Mouse (Mus musculus) limb, embryonic 15.5 days (tissue): Measurements from ENCODE around the gene Ptgr2. TPM values are rescaled to one million over a fixed set of nuclear protein-coding genes. Genes with fewer than 3 reads are reported as not detected.

Experiments used
- ATAC-seq: fragments of 200-750 bp; cut with Nextera tagmentation; 2 replicates; pipeline ENCODE4 v1.8.0; 2017; ENCODE audit warnings: low read depth, moderate TSS enrichment; ENCODE audit not compliant: insufficient number of reproducible peaks, low FRiP score, low TSS enrichment
- H3K27ac ChIP-seq: fragments of 300-500 bp; sonication (generic); 2 replicates; pipeline ENCODE4 v1.5.1; 2015; ENCODE audit warnings: moderate library complexity, mild to moderate bottlenecking, inconsistent platforms
- H3K27me3 ChIP-seq: fragments of 300-500 bp; sonication (generic); 2 replicates; pipeline ENCODE4 v1.6.1; 2015; ENCODE audit warnings: inconsistent platforms
- H3K36me3 ChIP-seq: fragments of 300-500 bp; sonication (generic); 2 replicates; pipeline ENCODE4 v1.6.1; 2015; ENCODE audit warnings: inconsistent platforms
- H3K4me1 ChIP-seq: fragments of 300-500 bp; sonication (generic); 2 replicates; pipeline ENCODE4 v1.6.1; 2015; ENCODE audit warnings: inconsistent platforms
- H3K4me2 ChIP-seq: fragments of 300-500 bp; sonication (generic); 2 replicates; pipeline ENCODE4 v1.6.1; 2015; ENCODE audit warnings: mild to moderate bottlenecking, inconsistent platforms
- H3K4me3 ChIP-seq: fragments of 300-500 bp; sonication (generic); 2 replicates; pipeline ENCODE4 v1.5.1; 2015; ENCODE audit warnings: mild to moderate bottlenecking, inconsistent platforms
- H3K9ac ChIP-seq: fragments of 300-500 bp; sonication (generic); 2 replicates; pipeline ENCODE4 v1.6.1; 2015; ENCODE audit warnings: inconsistent platforms
- H3K9me3 ChIP-seq: fragments of 300-500 bp; sonication (generic); 2 replicates; pipeline ENCODE4 v1.6.1; 2016; ENCODE audit warnings: inconsistent platforms
- WGBS: fragments of 180-500 bp; shearing (Covaris S2); methylation state at CpG from one replicate; pipeline ENCODE4 v1.1.7; 2015; 5-methylcytosine and 5-hydroxymethylcytosine counted together
- polyA plus RNA-seq: library from polyadenylated mRNA; unstranded; fragments of >200 nt; fragmentation: Nextera tagmentation; extraction: Ambion mirVana; gene quantifications from 2 replicates; pipeline ENCODE4 v1.2.1, GENCODE M21; 2015

The Ptgr2 gene
- polyA plus RNA-seq, 1 experiment from 2014 or later = 15.9 TPM

DNA sequence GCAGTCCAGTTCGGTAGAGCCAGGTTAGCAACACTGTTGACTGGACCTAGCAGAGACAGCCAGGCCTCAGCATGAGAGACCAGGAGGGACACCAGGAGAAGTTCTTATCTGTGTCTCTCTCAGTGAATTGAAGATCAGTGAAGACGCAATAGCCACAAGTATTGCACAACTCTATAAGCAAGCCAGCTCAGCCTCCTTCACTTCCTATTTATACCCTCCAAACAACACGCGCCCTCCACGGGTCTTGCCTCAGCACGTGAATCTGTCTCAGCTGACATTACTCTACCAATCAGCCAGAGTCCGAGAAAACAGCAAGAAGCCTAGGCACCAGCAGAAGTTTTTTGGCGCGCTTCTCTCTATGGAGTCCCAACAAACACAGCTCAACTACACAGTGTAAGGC is 9.7 kb upstream of the Ptgr2 start:
- H3K4me3 ChIP-seq = no peak overlapping the region
- no peak overlapping the region for H3K27ac ChIP-seq
- H3K9me3 ChIP-seq = no peaks in the 10 kb centered on the region
- no peak overlapping the region for H3K9ac ChIP-seq
- H3K4me1 ChIP-seq = no peaks in the 10 kb centered on the region
- no peak for ATAC-seq
- H3K27me3 ChIP-seq = no peaks in the 10 kb centered on the region
- WGBS = 87% methylated on average over 9 of the region's 9 CpGs
- H3K4me2 ChIP-seq = no peak overlapping the region
- no peaks in the 10 kb centered on the region for H3K36me3 ChIP-seq

DNA sequence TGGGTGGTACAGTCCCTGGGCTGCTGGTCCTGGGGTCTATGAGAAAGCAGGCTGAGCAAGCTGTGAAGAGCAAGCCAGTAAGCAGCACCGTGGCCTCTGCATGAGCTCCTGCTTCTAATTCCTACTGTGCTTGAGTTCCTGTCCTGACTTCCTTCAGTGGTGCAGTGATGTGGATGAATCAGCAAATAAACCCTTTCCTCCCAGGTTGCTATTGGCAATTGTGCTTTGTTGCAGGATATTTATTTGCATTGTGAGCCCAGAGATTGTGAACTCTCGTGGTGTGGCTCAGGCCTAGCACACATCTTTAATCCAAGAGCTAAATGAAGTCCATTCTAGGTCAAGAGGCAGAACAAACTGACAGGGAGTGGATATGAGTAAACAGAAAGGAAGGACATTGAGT is 8.7 kb upstream of the Ptgr2 start:
- H3K27ac ChIP-seq = no peak overlapping the region
- H3K4me1 ChIP-seq = no peaks in the 10 kb centered on the region
- no peak overlapping the region for H3K4me3 ChIP-seq
- H3K36me3 ChIP-seq = no peaks in the 10 kb centered on the region
- H3K9me3 ChIP-seq = no peaks in the 10 kb centered on the region
- no peak for ATAC-seq
- H3K9ac ChIP-seq = no peak overlapping the region
- WGBS = 81% methylated on average over 2 of the region's 2 CpGs
- no peaks in the 10 kb centered on the region for H3K27me3 ChIP-seq
- H3K4me2 ChIP-seq = no peak overlapping the region

DNA sequence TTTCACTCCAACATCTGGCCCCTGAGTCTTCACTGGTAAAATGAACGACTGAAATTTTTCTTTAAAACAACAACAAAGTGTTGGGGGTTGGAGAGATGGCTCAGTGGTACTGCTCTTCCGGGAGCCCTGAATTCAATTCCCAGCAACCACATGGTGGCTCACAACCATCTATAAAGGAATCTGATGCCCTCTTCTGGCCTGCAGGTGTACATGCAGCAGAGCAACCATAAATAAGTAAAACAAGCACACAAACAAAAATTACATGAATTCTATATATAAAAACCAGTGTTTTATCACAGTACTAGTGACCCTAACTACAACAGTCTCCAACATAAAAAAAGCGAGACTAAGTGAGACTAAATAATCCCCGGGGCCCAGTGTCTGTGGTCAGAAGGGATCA is 8.2 kb upstream of the Ptgr2 start:
- no peaks in the 10 kb centered on the region for H3K27me3 ChIP-seq
- H3K36me3 ChIP-seq = no peaks in the 10 kb centered on the region
- no peaks in the 10 kb centered on the region for H3K9me3 ChIP-seq
- H3K9ac ChIP-seq = no peak overlapping the region
- H3K4me3 ChIP-seq = no peak overlapping the region
- no peaks in the 10 kb centered on the region for H3K4me1 ChIP-seq
- 81% methylated on average over 4 of the region's 4 CpGs for WGBS
- ATAC-seq = no peak
- H3K27ac ChIP-seq = no peak overlapping the region
- no peak overlapping the region for H3K4me2 ChIP-seq

DNA sequence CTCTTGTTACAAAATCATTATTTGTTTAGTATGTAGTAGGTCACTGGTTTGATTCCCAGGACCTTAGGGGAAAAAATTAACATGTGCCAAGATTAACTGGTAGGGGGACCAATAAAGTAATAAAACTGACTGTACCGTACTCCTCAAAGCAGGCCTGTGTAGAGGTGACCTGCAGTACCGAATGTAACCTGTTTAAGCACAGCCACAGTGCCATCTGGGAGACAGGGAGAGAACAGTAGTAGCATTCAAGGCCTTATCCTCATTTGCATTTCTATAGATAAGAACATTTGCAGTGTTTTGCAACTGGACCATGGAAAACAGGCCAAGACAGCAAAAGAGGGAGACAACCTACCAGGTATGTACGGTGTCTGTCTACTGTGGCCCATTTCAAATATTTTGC is 7.2 kb upstream of the Ptgr2 start:
- no peaks in the 10 kb centered on the region for H3K36me3 ChIP-seq
- H3K4me1 ChIP-seq = no peaks in the 10 kb centered on the region
- no peaks in the 10 kb centered on the region for H3K9me3 ChIP-seq
- no peak overlapping the region for H3K9ac ChIP-seq
- no peak overlapping the region for H3K27ac ChIP-seq
- WGBS = 71% methylated on average over 3 of the region's 3 CpGs
- H3K4me3 ChIP-seq = no peak overlapping the region
- H3K4me2 ChIP-seq = no peak overlapping the region
- ATAC-seq = no peak
- no peaks in the 10 kb centered on the region for H3K27me3 ChIP-seq

DNA sequence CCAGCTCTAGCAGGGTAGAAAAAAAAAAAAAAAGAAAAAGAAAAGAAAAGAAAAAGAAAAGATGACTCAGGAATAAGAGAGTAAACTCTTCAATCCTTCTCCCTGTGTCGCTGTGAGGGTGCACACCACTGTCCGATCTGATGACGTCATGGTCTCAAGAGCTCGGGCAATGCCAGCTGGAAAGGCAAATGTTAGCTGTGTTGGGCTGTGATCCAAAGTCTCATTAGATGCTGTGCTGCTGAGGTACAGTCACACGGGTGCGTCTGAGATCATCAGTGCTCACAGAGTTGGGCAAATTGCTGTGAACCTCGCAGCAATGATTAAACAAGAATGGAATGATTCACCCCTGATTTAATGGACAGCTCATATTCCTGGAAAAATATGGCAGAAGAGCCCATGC is 6.1 kb upstream of the Ptgr2 start:
- Histone ChIP-seq H3K27me3 (no peaks in the 10 kb centered on the region), H3K4me2 (no peak overlapping the region), H3K27ac (no peak overlapping the region), H3K4me3 (no peak overlapping the region), H3K9me3 (no peaks in the 10 kb centered on the region), H3K9ac (no peak overlapping the region), H3K4me1 (no peaks in the 10 kb centered on the region), H3K36me3 (no peaks in the 10 kb centered on the region)
- ATAC-seq = no peak
- 70% methylated on average over 7 of the region's 7 CpGs for WGBS

DNA sequence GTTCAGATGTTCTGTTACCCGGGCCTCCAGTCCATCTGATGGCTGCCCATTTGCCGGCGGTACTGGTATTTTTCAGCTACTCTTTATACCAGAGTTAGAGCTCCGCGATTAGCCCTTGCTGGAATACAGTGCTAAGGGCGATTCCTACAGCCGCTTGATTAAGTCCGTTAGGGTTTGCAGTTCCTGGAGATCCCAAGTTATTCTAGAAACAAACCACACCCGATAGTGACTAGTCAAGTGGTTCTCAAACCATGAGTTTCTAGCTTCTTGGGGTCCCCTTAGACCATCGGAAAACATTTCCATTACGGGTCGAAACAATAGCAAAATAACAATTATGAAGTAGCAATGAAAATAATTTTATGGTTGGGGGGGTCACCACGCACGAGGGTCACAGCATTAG is 641 bp upstream of the Ptgr2 start:
- H3K27ac ChIP-seq = no peak overlapping the region
- ATAC-seq = no peak
- no peaks in the 10 kb centered on the region for H3K9me3 ChIP-seq
- WGBS = 78% methylated on average over 14 of the region's 14 CpGs
- no peaks in the 10 kb centered on the region for H3K27me3 ChIP-seq
- no peak overlapping the region for H3K9ac ChIP-seq
- H3K4me2 ChIP-seq = peak overlapping the region; percentile 71
- peak overlapping the region; percentile 57; the same call in 1 of the 2 replicates for H3K4me3 ChIP-seq
- peaks cover 13% of the 10 kb centered on the region for H3K4me1 ChIP-seq
- H3K36me3 ChIP-seq = no peaks in the 10 kb centered on the region

DNA sequence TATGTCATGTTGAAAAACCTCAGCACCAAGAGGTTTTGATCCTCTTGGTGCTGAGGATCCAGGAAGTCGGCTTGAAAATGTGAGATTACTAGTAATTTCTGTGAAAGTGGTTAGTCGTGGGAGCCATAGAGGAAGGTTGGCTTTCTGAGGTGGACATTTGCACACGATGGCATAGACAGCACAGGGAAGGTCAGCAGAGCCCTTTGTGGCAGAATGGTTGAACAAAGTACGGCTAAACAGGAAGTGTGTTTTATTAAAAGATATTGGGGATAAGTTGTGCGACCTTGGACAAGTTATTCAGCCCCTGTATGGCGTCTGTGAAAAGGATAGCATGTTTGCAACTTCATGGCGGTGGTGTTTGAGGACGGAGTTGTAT is 549 bp downstream of the Ptgr2 start:
- 31% methylated on average over 8 of the region's 8 CpGs for WGBS
- H3K4me2 ChIP-seq = peak overlapping the region; percentile 71
- H3K9me3 ChIP-seq = no peaks in the 10 kb centered on the region
- H3K4me1 ChIP-seq = peaks cover 13% of the 10 kb centered on the region
- no peak for ATAC-seq
- peak overlapping the region; percentile 57 for H3K4me3 ChIP-seq
- peak overlapping the region; percentile 27; the same call in 1 of the 2 replicates for H3K27ac ChIP-seq
- H3K27me3 ChIP-seq = no peaks in the 10 kb centered on the region
- no peaks in the 10 kb centered on the region for H3K36me3 ChIP-seq
- H3K9ac ChIP-seq = peak overlapping the region; percentile 41

DNA sequence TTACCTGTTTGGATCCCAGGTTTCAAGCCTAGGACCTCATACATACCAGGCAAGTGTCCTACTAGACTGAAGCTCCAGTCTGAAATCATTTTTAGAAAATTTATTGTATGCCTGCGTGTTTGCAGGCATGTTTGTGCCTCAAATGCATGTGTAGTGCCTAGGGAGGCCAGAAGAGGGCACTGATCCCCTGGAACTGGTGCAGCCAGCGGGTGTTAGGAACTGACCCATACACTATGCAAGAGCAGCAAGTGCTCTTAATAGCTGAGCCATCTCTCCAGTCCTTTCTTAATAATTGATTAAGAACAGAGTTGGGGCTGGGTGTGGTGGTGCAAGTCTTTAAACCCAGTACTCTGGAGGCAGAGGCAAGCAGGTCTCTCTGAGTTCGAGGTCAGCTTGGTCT is 3.4 kb downstream of the Ptgr2 start:
- no peak overlapping the region for H3K4me3 ChIP-seq
- H3K9ac ChIP-seq = no peak overlapping the region
- H3K4me1 ChIP-seq = peaks cover 13% of the 10 kb centered on the region
- peaks cover under 1% of the 10 kb centered on the region for H3K36me3 ChIP-seq
- H3K27me3 ChIP-seq = no peaks in the 10 kb centered on the region
- WGBS = 59% methylated on average over 3 of the region's 3 CpGs
- H3K27ac ChIP-seq = no peak overlapping the region
- H3K9me3 ChIP-seq = no peaks in the 10 kb centered on the region
- no peak overlapping the region for H3K4me2 ChIP-seq
- no peak for ATAC-seq

DNA sequence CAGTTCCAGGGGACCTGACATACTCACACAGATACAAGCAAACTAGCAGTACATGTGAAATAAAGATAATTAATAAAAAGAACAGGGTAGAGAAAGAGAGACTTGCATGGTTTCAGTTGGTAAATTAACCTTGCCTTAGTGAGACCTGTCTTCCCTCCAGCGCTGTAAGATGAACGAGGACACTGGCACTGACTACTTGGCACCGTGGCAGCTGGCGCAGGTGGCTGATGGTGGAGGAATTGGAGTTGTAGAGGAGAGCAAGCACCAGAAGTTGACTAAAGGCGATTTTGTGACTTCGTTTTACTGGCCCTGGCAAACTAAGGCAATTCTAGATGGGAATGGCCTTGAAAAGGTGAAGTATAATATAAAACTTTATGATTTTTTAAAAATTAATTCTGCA is 12.8 kb downstream of the Ptgr2 start:
- H3K27me3 ChIP-seq = no peaks in the 10 kb centered on the region
- no peak overlapping the region for H3K4me3 ChIP-seq
- WGBS = 89% methylated on average over 6 of the region's 6 CpGs
- H3K27ac ChIP-seq = no peak overlapping the region
- no peaks in the 10 kb centered on the region for H3K4me1 ChIP-seq
- H3K4me2 ChIP-seq = no peak overlapping the region
- ATAC-seq = no peak
- H3K36me3 ChIP-seq = peaks cover 10% of the 10 kb centered on the region
- no peaks in the 10 kb centered on the region for H3K9me3 ChIP-seq
- H3K9ac ChIP-seq = no peak overlapping the region

DNA sequence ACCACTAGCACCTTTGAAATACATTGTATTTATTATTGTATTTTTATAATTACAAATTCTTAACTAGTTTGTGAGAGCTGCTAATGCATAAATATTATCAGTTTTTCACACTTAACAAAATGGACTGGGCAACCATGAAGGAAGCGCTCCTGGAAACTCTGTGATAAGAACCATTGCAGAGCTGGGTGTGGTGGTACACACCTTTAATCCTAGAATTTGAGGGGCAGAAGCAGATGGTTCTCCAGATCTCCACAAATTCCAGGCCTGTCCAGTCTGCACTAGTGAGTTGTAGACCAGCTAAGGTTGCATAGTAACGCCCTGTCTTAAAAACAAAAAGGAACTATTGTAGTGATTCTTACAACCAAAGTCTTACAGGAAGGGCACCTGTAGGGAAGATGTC is 14.2 kb downstream of the Ptgr2 start:
- H3K9ac ChIP-seq = no peak overlapping the region
- no peak overlapping the region for H3K4me3 ChIP-seq
- H3K9me3 ChIP-seq = no peaks in the 10 kb centered on the region
- no peak overlapping the region for H3K4me2 ChIP-seq
- WGBS = 95% methylated on average over 2 of the region's 2 CpGs
- H3K36me3 ChIP-seq = peaks cover 7% of the 10 kb centered on the region; the same call in 1 of the 2 replicates
- H3K4me1 ChIP-seq = no peaks in the 10 kb centered on the region
- H3K27me3 ChIP-seq = no peaks in the 10 kb centered on the region
- ATAC-seq = no peak
- H3K27ac ChIP-seq = no peak overlapping the region

DNA sequence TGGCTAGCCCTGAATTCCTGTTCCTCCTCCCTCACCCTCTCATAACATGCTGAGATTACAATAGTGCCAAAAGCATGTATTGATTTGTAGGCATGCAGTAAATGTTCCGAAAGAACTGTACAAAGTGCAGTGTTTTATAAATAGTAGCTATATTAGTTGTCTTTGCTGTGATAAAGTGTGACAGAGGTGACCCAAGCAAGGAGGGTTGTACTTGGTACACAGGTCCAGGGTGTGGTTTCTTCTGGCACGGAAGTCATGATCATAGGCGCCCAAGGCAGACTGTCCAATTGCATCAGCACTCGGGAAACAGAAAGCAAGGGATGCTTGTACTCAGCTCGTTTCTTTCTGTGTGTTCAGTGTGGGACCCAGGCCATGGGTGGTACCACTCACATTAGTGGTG is 19.1 kb downstream of the Ptgr2 start:
- peaks cover 9% of the 10 kb centered on the region; the same call in 1 of the 2 replicates for H3K36me3 ChIP-seq
- no peak overlapping the region for H3K27ac ChIP-seq
- no peak for ATAC-seq
- no peaks in the 10 kb centered on the region for H3K27me3 ChIP-seq
- H3K4me1 ChIP-seq = no peaks in the 10 kb centered on the region
- no peaks in the 10 kb centered on the region for H3K9me3 ChIP-seq
- H3K9ac ChIP-seq = no peak overlapping the region
- WGBS = 85% methylated on average over 5 of the region's 5 CpGs
- no peak overlapping the region for H3K4me3 ChIP-seq
- no peak overlapping the region for H3K4me2 ChIP-seq

DNA sequence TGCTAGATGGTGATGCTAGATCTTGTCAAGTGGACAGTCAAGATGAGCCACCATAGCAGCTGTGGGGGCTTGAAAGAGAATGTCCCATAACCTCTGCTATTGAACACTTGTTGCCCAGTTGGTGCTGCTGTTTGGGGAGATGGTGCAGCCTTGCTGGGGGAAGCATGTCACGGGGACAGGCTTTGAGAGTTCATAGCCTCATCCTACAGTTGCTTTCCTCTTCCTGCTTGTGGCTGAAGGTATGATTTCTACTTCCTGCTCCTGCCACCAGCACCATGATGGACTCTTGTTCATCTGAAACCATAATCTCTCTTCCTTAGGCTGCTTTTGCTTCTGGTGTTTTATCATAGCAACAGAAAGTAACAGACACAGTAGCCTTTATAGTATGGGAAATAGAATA is 19.5 kb downstream of the Ptgr2 start:
- H3K4me1 ChIP-seq = no peaks in the 10 kb centered on the region
- H3K27ac ChIP-seq = no peak overlapping the region
- H3K9ac ChIP-seq = no peak overlapping the region
- ATAC-seq = no peak
- H3K9me3 ChIP-seq = no peaks in the 10 kb centered on the region
- whole genome bisulfite sequencing = 84% methylated on average over 1 of the region's 1 CpGs
- H3K36me3 ChIP-seq = peaks cover 9% of the 10 kb centered on the region; the same call in 1 of the 2 replicates
- no peak overlapping the region for H3K4me3 ChIP-seq
- no peak overlapping the region for H3K4me2 ChIP-seq
- H3K27me3 ChIP-seq = no peaks in the 10 kb centered on the region

DNA sequence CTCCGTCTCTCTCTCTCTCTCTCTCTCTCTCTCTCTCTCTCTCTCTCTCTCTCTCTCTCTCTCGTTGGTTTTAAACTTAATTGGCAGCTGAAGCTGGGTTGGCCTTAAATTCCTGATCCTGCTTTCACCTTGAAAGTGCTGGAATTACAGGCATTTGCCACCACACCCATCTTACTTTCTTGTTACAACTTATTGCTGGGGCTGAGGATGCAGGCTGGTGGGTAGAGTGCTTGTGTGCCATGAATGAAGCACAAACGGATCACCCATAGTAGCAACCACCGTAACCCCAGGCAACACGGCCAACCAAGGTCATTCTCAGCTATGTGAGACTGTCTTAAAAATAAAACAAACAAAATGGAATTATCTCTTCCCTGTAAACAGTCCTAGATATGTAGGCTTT is 26.3 kb downstream of the Ptgr2 start:
- 68% methylated on average over 4 of the region's 5 CpGs for WGBS
- Histone ChIP-seq H3K4me2 (no peak overlapping the region), H3K27ac (no peak overlapping the region), H3K27me3 (no peaks in the 10 kb centered on the region), H3K4me3 (no peak overlapping the region), H3K36me3 (0 out of 2 replicates have a peak, but pooled peaks cover 2% of the 10 kb centered on the region), H3K4me1 (peaks cover 4% of the 10 kb centered on the region), H3K9ac (no peak overlapping the region), H3K9me3 (no peaks in the 10 kb centered on the region)
- no peak for ATAC-seq
